Comparison of ENCODE assay signal across 12 mouse cellular contexts in genomic region chr2:25363478-25364178, GRCm38 (mm10). TPM values are rescaled to one million over a fixed set of nuclear protein-coding genes. Genes with fewer than 3 reads are reported as not detected.
DNase-seq lines count a peak whose midpoint lies in the region; ATAC-seq and TF ChIP-seq lines count a peak whose summit lies in the region.
"Had no signal": no experiment of that assay in that cellular context is flagged by ENCODE, and none has a peak within 500 bp of the region (broad histone marks: within the 10 kb centered on the region; RNA-seq: fewer than 3 reads in every experiment).

No protein-coding gene starts in this region.

- H3K27me3 ChIP-seq in G1E (ENCODE audit: insufficient read depth, low read length): no peaks in the 10 kb centered on the region
- peaks cover 19% of the 10 kb centered on the region; the same call in 1 of the 2 replicates for H3K27me3 ChIP-seq in kidney, embryonic 15.5 days
- H3K27me3 ChIP-seq in forebrain, embryonic 12.5 days: peaks cover 52% of the 10 kb centered on the region

- ATAC-seq in G1E (ENCODE audit: extremely low read depth, insufficient number of reproducible peaks, low FRiP score, poor library complexity, severe bottlenecking): no peak
- ATAC-seq in kidney, embryonic 15.5 days (replicated peaks; ENCODE audit: low FRiP score): 0 out of 2 replicates have a peak, but pooled peaks have one; percentile 10
- no peak for ATAC-seq in forebrain, embryonic 12.5 days (ENCODE audit: low FRiP score)

- WGBS in kidney, embryonic 15.5 days: 52% methylated on average over 13 of the region's 13 CpGs
- 72% methylated on average over 13 of the region's 13 CpGs for WGBS in macrophage (ENCODE audit: missing documents)
- 66% methylated on average over 13 of the region's 13 CpGs for WGBS in forebrain, embryonic 12.5 days

- peak; percentile 41 for DNase-seq in kidney, adult 11 months
- DNase-seq in kidney, adult 8-10 months: no peak
- no peak for DNase-seq in G1E (ENCODE audit: low spot score)
- DNase-seq in urinary bladder, adult 2 months (ENCODE audit: low spot score): no peak
- no peak for DNase-seq in layer of hippocampus, adult 9-10 months (ENCODE audit: low spot score)
- DNase-seq: cerebellum, postnatal 36 days had no signal

- H3K4me3 ChIP-seq in G1E (ENCODE audit: low read depth, low read length) (peak overlapping the region; percentile 91; the same call in 1 of the 2 replicates), macrophage (ENCODE audit: inconsistent target) (peak overlapping the region; percentile 94; the same call in 1 of the 2 replicates)
- no peak overlapping the region for H3K4me3 ChIP-seq in kidney, embryonic 15.5 days (replicated peaks)
- H3K4me3 ChIP-seq in forebrain, embryonic 12.5 days (replicated peaks): no peak overlapping the region
- H3K4me3 ChIP-seq: hindbrain, embryonic 13.5 days had no signal

- H3K4me1 ChIP-seq in G1E (ENCODE audit: insufficient read depth, low read depth, low read length): peaks cover 48% of the 10 kb centered on the region
- peaks cover 38% of the 10 kb centered on the region for H3K4me1 ChIP-seq in kidney, embryonic 15.5 days
- H3K4me1 ChIP-seq in forebrain, embryonic 12.5 days: peaks cover 11% of the 10 kb centered on the region

- H3K36me3 ChIP-seq in G1E (replicated peaks) (peaks cover 61% of the 10 kb centered on the region), macrophage (ENCODE audit: inconsistent target) (peaks cover 43% of the 10 kb centered on the region)
- no peaks in the 10 kb centered on the region for H3K36me3 ChIP-seq in kidney, embryonic 15.5 days
- no peaks in the 10 kb centered on the region for H3K36me3 ChIP-seq in forebrain, embryonic 12.5 days (replicated peaks)
- H3K36me3 ChIP-seq: hindbrain, embryonic 13.5 days had no signal

- H3K9me3 ChIP-seq in G1E (replicated peaks): no peaks in the 10 kb centered on the region
- no peaks in the 10 kb centered on the region for H3K9me3 ChIP-seq in kidney, embryonic 15.5 days (replicated peaks)
- H3K9me3 ChIP-seq in forebrain, embryonic 12.5 days: no peaks in the 10 kb centered on the region
- H3K9me3 ChIP-seq: hindbrain, embryonic 13.5 days had no signal

- peaks cover 39% of the 10 kb centered on the region for H3K79me2 ChIP-seq in macrophage (ENCODE audit: inconsistent target)

- TF ChIP-seq CTCF in G1E (IDR thresholded peaks at IDR 0.05; ENCODE audit: low read depth, low read length): no peak

- H3K4me2 ChIP-seq in kidney, embryonic 15.5 days: peak overlapping the region; percentile 95; the same call in 1 of the 2 replicates
- H3K4me2 ChIP-seq in forebrain, embryonic 12.5 days: no peak overlapping the region

- H3K27ac ChIP-seq in kidney, embryonic 15.5 days: no peak overlapping the region
- peak overlapping the region; percentile 81; the same call in 1 of the 2 replicates for H3K27ac ChIP-seq in macrophage
- no peak overlapping the region for H3K27ac ChIP-seq in forebrain, embryonic 12.5 days
- H3K27ac ChIP-seq: hindbrain, embryonic 13.5 days; liver, embryonic 14.5 days had no signal

- H3K9ac ChIP-seq in kidney, embryonic 15.5 days: no peak overlapping the region
- H3K9ac ChIP-seq in forebrain, embryonic 12.5 days: no peak overlapping the region
- H3K9ac ChIP-seq: liver, embryonic 14.5 days had no signal

RNA-seq across cellular contexts. Expression of gene Uap1l1, which starts 1.9 kb away (rescaled TPM):
- 51.2 and 53.9 TPM in 2 replicates for total RNA-seq in G1E (2014; fragmentation: Nextera tagmentation)
- total RNA-seq in G1E (2017): 56.4 and 118 TPM in 2 replicates
- polyA plus RNA-seq in G1E (2012): 21.0 and 22.8 TPM in 2 replicates
- 24.9 and 27.3 TPM in 2 replicates for polyA plus RNA-seq in kidney, embryonic 15.5 days (2015; fragmentation: Nextera tagmentation; extraction: Ambion mirVana)
- 100 to 1,000 TPM in 17 of 26 experiments, 10 to 100 TPM in 9; 48.0 to 345 (median 127) TPM for total RNA-seq in macrophage (2018; cell fraction: chromatin; rRNA removed)
- total RNA-seq in macrophage (2018; cell fraction: cytosol; rRNA removed): 100 to 1,000 TPM; 115 to 202 (median 152) TPM
- total RNA-seq in macrophage (2018; cell fraction: nucleus; rRNA removed): 100 to 1,000 TPM in 23 of 26 experiments, 10 to 100 TPM in 3; 84.1 to 302 (median 139) TPM
- polyA plus RNA-seq in macrophage (2018): 55.8 to 128 TPM (median 119 TPM) in 3 replicates
- 4.0 and 4.3 TPM in 2 replicates for polyA plus RNA-seq in forebrain, embryonic 12.5 days (2016; fragmentation: Nextera tagmentation; extraction: Ambion mirVana)
- 36.8 and 38.3 TPM in 2 replicates for polyA plus RNA-seq in urinary bladder, adult 2 months (2012; rRNA removed)

RNA-seq across cellular contexts. Expression of gene Dpp7, which starts 7.5 kb away (rescaled TPM):
- 5.5 and 8.6 TPM in 2 replicates for total RNA-seq in G1E (2014; fragmentation: Nextera tagmentation)
- 71.4 and 95.5 TPM in 2 replicates for total RNA-seq in G1E (2017)
- 4.5 and 7.7 TPM in 2 replicates for polyA plus RNA-seq in G1E (2012)
- polyA plus RNA-seq in kidney, embryonic 15.5 days (2015; fragmentation: Nextera tagmentation; extraction: Ambion mirVana): 23.4 TPM in 2 replicates
- 100 to 1,000 TPM in 21 of 26 experiments, 10 to 100 TPM in 5; 80.5 to 340 (median 152) TPM for total RNA-seq in macrophage (2018; cell fraction: chromatin; rRNA removed)
- 100 to 1,000 TPM in 12 of 26 experiments, 10 to 100 TPM in 14; 67.2 to 160 (median 93.4) TPM for total RNA-seq in macrophage (2018; cell fraction: cytosol; rRNA removed)
- 100 to 1,000 TPM; 104 to 338 (median 159) TPM for total RNA-seq in macrophage (2018; cell fraction: nucleus; rRNA removed)
- polyA plus RNA-seq in macrophage (2018): 101 to 192 TPM (median 107 TPM) in 3 replicates
- 18.0 and 19.9 TPM in 2 replicates for polyA plus RNA-seq in forebrain, embryonic 12.5 days (2016; fragmentation: Nextera tagmentation; extraction: Ambion mirVana)
- polyA plus RNA-seq in urinary bladder, adult 2 months (2012; rRNA removed): 36.0 and 37.3 TPM in 2 replicates

RNA-seq across cellular contexts. Expression of gene Sapcd2, which starts 8.5 kb away (rescaled TPM):
- total RNA-seq in G1E (2014; fragmentation: Nextera tagmentation) (9.9 and 14.4 TPM in 2 replicates), G1E (2017) (20.6 and 28.1 TPM in 2 replicates)
- polyA plus RNA-seq in G1E (2012) (108 and 129 TPM in 2 replicates), macrophage (2018) (0.13 to 0.73 TPM in 2 of 3 replicates, not detected in the other)
- polyA plus RNA-seq in kidney, embryonic 15.5 days (2015; fragmentation: Nextera tagmentation; extraction: Ambion mirVana): 40.4 and 42.7 TPM in 2 replicates
- total RNA-seq in macrophage (2018; cell fraction: chromatin; rRNA removed): 1 to 10 TPM in 5 of 26 experiments, under 1 TPM in 3, not detected in 18; 0.45 to 7.4 (median 1.5) TPM
- total RNA-seq in macrophage (2018; cell fraction: cytosol; rRNA removed): under 1 TPM in 13 of 26 experiments, not detected in 13; 0.09 to 0.47 (median 0.22) TPM
- 1 to 10 TPM in 4 of 26 experiments, under 1 TPM in 4, not detected in 18; 0.24 to 3.3 (median 1.0) TPM for total RNA-seq in macrophage (2018; cell fraction: nucleus; rRNA removed)
- polyA plus RNA-seq in forebrain, embryonic 12.5 days (2016; fragmentation: Nextera tagmentation; extraction: Ambion mirVana): 60.8 and 67.8 TPM in 2 replicates
- polyA plus RNA-seq in urinary bladder, adult 2 months (2012; rRNA removed): 1.6 and 2.5 TPM in 2 replicates

RNA-seq across cellular contexts. Expression of gene Man1b1, which starts 31.5 kb away (rescaled TPM):
- total RNA-seq in G1E (2014; fragmentation: Nextera tagmentation) (38.3 and 47.0 TPM in 2 replicates), G1E (2017) (45.3 and 57.2 TPM in 2 replicates)
- polyA plus RNA-seq in G1E (2012) (9.9 and 18.0 TPM in 2 replicates), macrophage (2018) (36.0 to 43.5 TPM (median 43.4 TPM) in 3 replicates)
- 50.5 and 53.2 TPM in 2 replicates for polyA plus RNA-seq in kidney, embryonic 15.5 days (2015; fragmentation: Nextera tagmentation; extraction: Ambion mirVana)
- 10 to 100 TPM; 23.3 to 76.9 (median 48.7) TPM for total RNA-seq in macrophage (2018; cell fraction: chromatin; rRNA removed)
- 10 to 100 TPM; 28.2 to 49.8 (median 39.9) TPM for total RNA-seq in macrophage (2018; cell fraction: cytosol; rRNA removed)
- total RNA-seq in macrophage (2018; cell fraction: nucleus; rRNA removed): 10 to 100 TPM; 35.6 to 72.3 (median 52.7) TPM
- 74.8 and 80.8 TPM in 2 replicates for polyA plus RNA-seq in forebrain, embryonic 12.5 days (2016; fragmentation: Nextera tagmentation; extraction: Ambion mirVana)
- 15.2 and 22.8 TPM in 2 replicates for polyA plus RNA-seq in urinary bladder, adult 2 months (2012; rRNA removed)

RNA-seq across cellular contexts. Expression of gene Entpd2, which starts 32.0 kb away (rescaled TPM):
- not detected in 2 replicates for total RNA-seq in G1E (2014; fragmentation: Nextera tagmentation)
- total RNA-seq in G1E (2017): not detected in 2 replicates
- polyA plus RNA-seq in G1E (2012): 0.03 TPM in 1 of 2 replicates, not detected in the other
- polyA plus RNA-seq in kidney, embryonic 15.5 days (2015; fragmentation: Nextera tagmentation; extraction: Ambion mirVana): 4.5 and 4.6 TPM in 2 replicates
- total RNA-seq in macrophage (2018; cell fraction: chromatin; rRNA removed): not detected
- total RNA-seq in macrophage (2018; cell fraction: cytosol; rRNA removed): under 1 TPM in 9 of 26 experiments, not detected in 17; 0.06 to 0.19 (median 0.10) TPM
- total RNA-seq in macrophage (2018; cell fraction: nucleus; rRNA removed): not detected
- polyA plus RNA-seq in macrophage (2018): 0.07 TPM in 1 of 3 replicates, not detected in the others
- polyA plus RNA-seq in forebrain, embryonic 12.5 days (2016; fragmentation: Nextera tagmentation; extraction: Ambion mirVana): 0.22 TPM in 1 of 2 replicates, not detected in the other
- polyA plus RNA-seq in urinary bladder, adult 2 months (2012; rRNA removed): 104 and 107 TPM in 2 replicates
- polyA plus RNA-seq: erythroblast, embryonic 14.5 days had no signal

Comparison
In these comparisons a context has a peak if more than half of its experiments do, and no peak if none do; other contexts are left out.
1. H3K4me3 ChIP-seq: peak in G1E (single experiment) and macrophage (single experiment); none in kidney, embryonic 15.5 days (single experiment) and forebrain, embryonic 12.5 days (single experiment).
2. RNA of gene Sapcd2, which starts 8.5 kb away (polyA plus RNA-seq): 108 to 129 TPM in G1E, 60.8 to 67.8 TPM in forebrain, embryonic 12.5 days and 40.4 to 42.7 TPM in kidney, embryonic 15.5 days; 1.6 to 2.5 TPM in urinary bladder, adult 2 months and 0.13 to 0.73 TPM in macrophage; every median in the first group is over 10 times any median in the second.